Mouse (Mus musculus): ENCODE results near the gene Twf1.

GRCm38 (mm10) chr15:94593586-94593985, 3.9 kb upstream of the Twf1 start:
- TF ChIP-seq CTCF (IDR thresholded peaks at IDR 0.05; ENCODE audit: low read depth, low read length) (no peak), GATA1 (IDR thresholded peaks at IDR 0.05; ENCODE audit: borderline replicate concordance, low read length) (no peak)
